Mouse (Mus musculus) embryonic fibroblast, embryonic 13.5 days (primary cell): ENCODE results near the gene Ctsw. TPM values are rescaled to one million over a fixed set of nuclear protein-coding genes. Genes with fewer than 3 reads are reported as not detected.

Source experiments
- H3K27ac ChIP-seq: 2 replicates; pipeline ENCODE4 v1.5.1; 2012; ENCODE audit warnings: low read length, control low read depth, inconsistent platforms; ENCODE audit not compliant: insufficient read depth
- H3K4me1 ChIP-seq: 2 replicates; pipeline ENCODE4 v1.6.1; 2011; ENCODE audit warnings: low read length; ENCODE audit not compliant: control insufficient read depth, insufficient read depth
- H3K4me3 ChIP-seq: 2 replicates; pipeline ENCODE4 v1.5.1; 2011; ENCODE audit warnings: mild to moderate bottlenecking, control low read depth, low read length; ENCODE audit not compliant: insufficient read depth
- CTCF ChIP-seq: IDR thresholded peaks from 2 replicates; pipeline ENCODE4 v1.5.1; 2011; ENCODE audit warnings: mild to moderate bottlenecking, control low read depth, low read length, moderate library complexity, borderline replicate concordance; ENCODE audit not compliant: insufficient read depth
- POLR2A ChIP-seq: IDR thresholded peaks from 2 replicates; pipeline ENCODE4 v1.6.1; 2011; ENCODE audit warnings: low read depth, mild to moderate bottlenecking, control low read depth, low read length, moderate library complexity
- polyA plus RNA-seq: library from polyadenylated mRNA; stranded (reverse); fragments of >200 nt; gene quantifications from 2 replicates; pipeline ENCODE4 v1.2.4, GENCODE M21; 2011; ENCODE audit warnings: low read depth; ENCODE audit not compliant: missing spikeins, insufficient read length

Ctsw gene
- polyA plus RNA-seq, 1 experiment, result 0.76 TPM

- Histone ChIP-seq H3K4me3 (peak overlapping the region; percentile 70), H3K4me1 (peaks cover 16% of the 10 kb centered on the region; the same call in 1 of the 2 replicates), H3K27ac (peak overlapping the region; percentile 66; the same call in 1 of the 2 replicates)
- no peak for TF ChIP-seq CTCF
- TF ChIP-seq POLR2A, result peak; percentile 1; the same call in 1 of the 2 replicates
Measured at GRCm38 (mm10) chr19:5456241-5456921, 11.9 kb downstream of the Ctsw start.

- no peak overlapping the region for H3K27ac ChIP-seq
- TF ChIP-seq CTCF, result no peak
- no peak for TF ChIP-seq POLR2A
- H3K4me3 ChIP-seq, result peak overlapping the region; percentile 70
Measured at GRCm38 (mm10) chr19:5455568-5455967, 12.7 kb downstream of the Ctsw start.

GRCm38 (mm10) chr19:5455037-5455436 lies 13.3 kb downstream of the Ctsw start:
- Histone ChIP-seq H3K27ac (no peak overlapping the region), H3K4me1 (peaks cover 15% of the 10 kb centered on the region; the same call in 1 of the 2 replicates), H3K4me3 (peak overlapping the region; percentile 70; the same call in 1 of the 2 replicates)
- TF ChIP-seq CTCF (no peak), POLR2A (no peak)

More at GRCm38 (mm10) chr19:5455568-5455967, 12.7 kb downstream of the Ctsw start:
- peaks cover 14% of the 10 kb centered on the region; the same call in 1 of the 2 replicates for H3K4me1 ChIP-seq

- H3K4me3 ChIP-seq, result no peak overlapping the region
- peaks cover 11% of the 10 kb centered on the region; the same call in 1 of the 2 replicates for H3K4me1 ChIP-seq
- TF ChIP-seq POLR2A (no peak), CTCF (no peak)
- no peak overlapping the region for H3K27ac ChIP-seq
Measured at GRCm38 (mm10) chr19:5451766-5452165, 16.5 kb downstream of the Ctsw start.

GRCm38 (mm10) chr19:5449673-5450072 lies 18.6 kb downstream of the Ctsw start:
- Histone ChIP-seq H3K4me3 (peak overlapping the region; percentile 65; the same call in 1 of the 2 replicates), H3K27ac (peak overlapping the region; percentile 34; the same call in 1 of the 2 replicates), H3K4me1 (peaks cover 13% of the 10 kb centered on the region)
- no peak for TF ChIP-seq POLR2A
- TF ChIP-seq CTCF, result no peak

GRCm38 (mm10) chr19:5448354-5449150 lies 19.8 kb downstream of the Ctsw start:
- H3K4me3 ChIP-seq, result peak overlapping the region; percentile 65
- peaks cover 19% of the 10 kb centered on the region for H3K4me1 ChIP-seq
- H3K27ac ChIP-seq, result peak overlapping the region; percentile 32; the same call in 1 of the 2 replicates
- TF ChIP-seq POLR2A (peak; percentile 59; the same call in 1 of the 2 replicates), CTCF (no peak)

- H3K27ac ChIP-seq, result peak within 1 kb of the TSS; percentile 32; the same call in 1 of the 2 replicates
- H3K4me1 ChIP-seq, result peaks cover 19% of the 10 kb centered on the region
- H3K4me3 ChIP-seq, result peak within 1 kb of the TSS; percentile 65
- peak; percentile 81 for TF ChIP-seq POLR2A
- no peak for TF ChIP-seq CTCF
Measured at GRCm38 (mm10) chr19:5447515-5448353, 20.6 kb downstream of the Ctsw start, which contains the start of gene Fosl1. Fosl1 (plus strand) TSS chr19:5447547.

GRCm38 (mm10) chr19:5445747-5446146 lies 22.6 kb downstream of the Ctsw start:
- Histone ChIP-seq H3K4me3 (no peak overlapping the region), H3K4me1 (peaks cover 19% of the 10 kb centered on the region), H3K27ac (0 out of 2 replicates have a peak overlapping the region, but pooled peaks have one; percentile 56)
- no peak for TF ChIP-seq CTCF
- TF ChIP-seq POLR2A, result no peak

GRCm38 (mm10) chr19:5444954-5445353 lies 23.4 kb downstream of the Ctsw start:
- Histone ChIP-seq H3K4me1 (peaks cover 18% of the 10 kb centered on the region), H3K27ac (peak overlapping the region; percentile 56), H3K4me3 (no peak overlapping the region)
- TF ChIP-seq POLR2A (no peak), CTCF (no peak)
